Mouse (Mus musculus) heart, embryonic 14.5 days (tissue): ENCODE measurements at regions not wholly inside any gene's neighbourhood (a gene's known extent, or its start where the extent isn't known, plus 50 kb on each side); places are given as distances from the start of the nearest gene placed in this dataset.

Experiments used
- ATAC-seq: fragments of 200-750 bp; cut with Nextera tagmentation; 2 replicates; pipeline ENCODE4 v1.8.0; 2017; ENCODE audit warnings: low read depth, moderate TSS enrichment; ENCODE audit not compliant: insufficient number of reproducible peaks, insufficient read depth, low FRiP score
- H3K27ac ChIP-seq, 2 experiments: fragments of 200-500 bp in 1 of 2; fragments of 300-500 bp in 1 of 2; sonication (generic) in 1 of 2; replicated peaks in 1 of 2; 2 replicates each; pipeline ENCODE4 v1.5.1; 2012 to 2014; ENCODE audit warnings: low read depth in 2 of 2, low read length in 2 of 2, control low read depth in 1 of 2, mild to moderate bottlenecking in 1 of 2, mixed read lengths in 1 of 2; ENCODE audit not compliant: control insufficient read depth in 1 of 2, insufficient read depth in 1 of 2
- H3K27me3 ChIP-seq: fragments of 300-500 bp; sonication (generic); 2 replicates; pipeline ENCODE4 v1.6.1; 2014; ENCODE audit warnings: mild to moderate bottlenecking, low read length, control low read depth; ENCODE audit not compliant: control insufficient read depth, insufficient read depth
- H3K36me3 ChIP-seq: fragments of 300-500 bp; sonication (generic); 2 replicates; pipeline ENCODE4 v1.6.1; 2014; ENCODE audit warnings: mild to moderate bottlenecking, control low read depth, low read length, mixed read lengths; ENCODE audit not compliant: control insufficient read depth, insufficient read depth
- H3K4me1 ChIP-seq, 2 experiments: fragments of 200-500 bp in 1 of 2; fragments of 300-500 bp in 1 of 2; sonication (generic) in 1 of 2; 2 replicates each; pipeline ENCODE4 v1.6.1; 2012 to 2014; ENCODE audit warnings: low read length in 2 of 2, control low read depth in 1 of 2, mixed read lengths in 1 of 2; ENCODE audit not compliant: control insufficient read depth in 2 of 2, insufficient read depth in 2 of 2
- H3K4me2 ChIP-seq: fragments of 300-500 bp; sonication (generic); 2 replicates; pipeline ENCODE4 v1.6.1; 2014; ENCODE audit warnings: mild to moderate bottlenecking, low read length
- H3K4me3 ChIP-seq, 2 experiments: fragments of 200-500 bp in 1 of 2; fragments of 300-500 bp in 1 of 2; sonication (generic) in 1 of 2; 2 replicates each; pipeline ENCODE4 v1.5.1; 2012 to 2014; ENCODE audit warnings: low read length in 2 of 2, mild to moderate bottlenecking in 2 of 2, control low read depth in 1 of 2, low read depth in 1 of 2, moderate library complexity in 1 of 2; ENCODE audit not compliant: control insufficient read depth in 1 of 2, insufficient read depth in 1 of 2
- H3K9ac ChIP-seq: fragments of 300-500 bp; sonication (generic); 2 replicates; pipeline ENCODE4 v1.6.1; 2014; ENCODE audit warnings: mild to moderate bottlenecking, low read length
- H3K9me3 ChIP-seq: fragments of 300-500 bp; sonication (generic); 2 replicates; pipeline ENCODE4 v1.6.1; 2016; ENCODE audit warnings: low read length, control low read depth; ENCODE audit not compliant: control insufficient read depth
- WGBS: fragments of 180-500 bp; shearing (Covaris S2); extraction: QIAGEN DNeasy Blood & Tissue Kit; methylation state at CpG from one replicate; pipeline ENCODE4 v1.1.7; 2014; 5-methylcytosine and 5-hydroxymethylcytosine counted together

DNA sequence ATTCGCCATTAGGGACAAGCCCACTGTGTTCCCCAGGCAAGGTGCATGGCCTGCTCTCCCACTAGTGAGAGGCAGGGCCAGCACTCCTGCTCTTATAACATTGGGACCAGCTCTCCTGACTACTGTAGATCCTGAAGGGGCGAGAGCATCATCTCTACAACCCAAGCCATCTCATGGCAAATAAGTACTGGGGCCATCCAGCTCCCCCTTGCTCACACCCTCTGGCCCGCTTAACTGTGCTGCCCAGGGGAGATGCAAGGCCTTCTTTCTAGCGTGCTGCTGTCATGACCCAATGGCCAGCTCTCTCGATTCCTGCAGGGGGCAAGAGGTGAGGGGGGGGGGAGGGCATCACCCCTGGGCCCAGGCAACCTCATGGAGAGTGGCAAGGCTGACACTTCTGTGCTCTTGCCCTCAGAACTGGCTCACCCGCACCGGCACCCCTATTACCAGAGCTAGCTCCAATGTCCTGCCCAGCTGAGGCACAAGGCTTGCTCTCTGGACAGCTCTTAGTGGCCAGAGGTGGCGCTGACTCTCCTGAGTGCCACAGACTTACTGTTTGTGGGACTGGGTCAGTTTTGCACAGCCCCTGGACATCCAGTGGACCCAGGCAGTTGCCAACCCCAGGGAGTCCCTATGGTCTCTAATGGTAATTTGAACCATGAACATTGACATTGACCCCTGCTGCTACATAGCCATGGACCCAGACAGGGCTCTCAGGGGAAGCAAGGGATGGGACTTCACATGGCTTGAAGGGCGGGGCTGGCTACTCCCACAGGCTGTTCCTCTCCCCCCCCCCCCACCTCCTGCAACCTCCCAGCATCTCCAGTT lies 448.2 kb downstream of the Tdrd3 start:
- Histone ChIP-seq H3K27ac (no peak overlapping the region), H3K9me3 (no peaks in the 10 kb centered on the region), H3K4me2 (no peak overlapping the region), H3K27me3 (no peaks in the 10 kb centered on the region), H3K9ac (no peak overlapping the region), H3K36me3 (no peaks in the 10 kb centered on the region), H3K4me3 (no peak overlapping the region), H3K4me1 (no peaks in the 10 kb centered on the region)
- WGBS = 74% methylated on average over 8 of the region's 9 CpGs
- no peak for ATAC-seq

DNA sequence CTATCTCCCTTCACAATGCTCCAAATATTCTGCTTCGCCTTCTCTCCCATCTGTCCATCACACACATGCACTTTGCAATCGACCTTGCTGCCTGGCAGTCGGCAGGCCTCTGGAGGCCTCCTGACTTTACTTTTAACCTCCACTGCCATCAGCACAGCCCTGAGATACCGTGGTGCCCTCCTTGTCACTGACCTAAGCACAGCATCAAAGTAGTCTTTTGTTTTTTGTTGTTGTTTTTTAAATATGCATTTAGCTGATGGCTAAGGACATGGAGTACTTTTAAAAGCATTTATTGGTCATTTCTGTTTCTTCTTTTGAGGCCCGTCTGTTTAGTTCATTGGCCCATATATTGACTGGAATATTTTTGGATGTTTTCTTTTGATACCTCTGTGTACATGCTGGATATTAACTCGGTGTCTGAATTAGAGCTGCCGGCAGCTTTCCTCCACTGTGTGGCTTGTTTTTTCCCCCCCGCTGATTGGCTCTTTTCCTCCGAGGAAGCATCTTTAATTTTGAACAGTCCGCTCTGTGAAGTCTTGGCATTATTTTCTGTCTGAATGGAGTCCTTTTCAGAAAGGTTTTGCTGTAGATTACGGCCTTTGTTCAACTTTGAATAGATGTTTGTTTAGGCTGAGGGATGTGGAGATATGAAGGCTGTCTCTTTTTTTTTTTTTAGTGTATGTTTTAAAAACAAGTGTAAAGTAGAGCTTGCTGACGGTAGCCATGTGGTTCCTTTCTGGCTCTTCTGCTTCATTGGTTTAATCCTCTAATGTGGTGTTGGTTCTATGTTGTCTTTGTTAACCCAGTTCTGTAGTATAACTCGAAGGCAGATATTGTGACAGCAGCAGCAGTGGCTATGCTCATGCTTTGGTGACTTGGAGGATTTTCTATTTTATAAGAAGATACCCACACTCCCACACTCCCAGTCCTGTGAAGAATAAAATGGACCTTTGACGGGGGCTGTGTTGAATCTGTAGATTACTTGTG lies 449.1 kb downstream of the Tdrd3 start:
- ATAC-seq = no peak
- Histone ChIP-seq H3K9ac (no peak overlapping the region), H3K4me2 (no peak overlapping the region), H3K4me1 (no peaks in the 10 kb centered on the region), H3K4me3 (no peak overlapping the region), H3K9me3 (no peaks in the 10 kb centered on the region), H3K27me3 (no peaks in the 10 kb centered on the region), H3K36me3 (no peaks in the 10 kb centered on the region), H3K27ac (no peak overlapping the region)
- 68% methylated on average over 14 of the region's 14 CpGs for WGBS

DNA sequence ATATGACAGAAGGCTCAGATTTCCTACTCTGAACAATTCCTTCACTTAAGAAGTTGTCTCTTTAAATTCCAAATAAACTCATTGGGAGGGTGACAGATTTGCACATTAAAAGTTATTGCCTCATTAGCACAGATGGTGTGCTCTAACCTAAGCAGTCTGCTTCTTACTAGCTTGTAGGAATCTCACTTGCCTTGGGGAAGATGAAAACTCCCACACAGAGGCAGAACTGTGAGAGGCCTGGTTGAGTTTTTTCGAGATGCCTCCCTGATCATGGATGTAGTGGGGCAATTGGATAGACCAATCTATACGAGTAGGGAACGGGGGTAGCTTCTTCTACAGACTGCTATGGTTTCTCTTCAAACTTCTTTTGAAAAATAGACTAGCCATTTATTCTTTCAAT lies 485.3 kb downstream of the Tdrd3 start:
- no peaks in the 10 kb centered on the region for H3K9me3 ChIP-seq
- no peaks in the 10 kb centered on the region for H3K4me1 ChIP-seq
- ATAC-seq = no peak
- H3K9ac ChIP-seq = no peak overlapping the region
- H3K27me3 ChIP-seq = no peaks in the 10 kb centered on the region
- H3K36me3 ChIP-seq = no peaks in the 10 kb centered on the region
- no peak overlapping the region for H3K27ac ChIP-seq
- WGBS = 80% methylated on average over 3 of the region's 3 CpGs
- H3K4me2 ChIP-seq = no peak overlapping the region
- H3K4me3 ChIP-seq = no peak overlapping the region

DNA sequence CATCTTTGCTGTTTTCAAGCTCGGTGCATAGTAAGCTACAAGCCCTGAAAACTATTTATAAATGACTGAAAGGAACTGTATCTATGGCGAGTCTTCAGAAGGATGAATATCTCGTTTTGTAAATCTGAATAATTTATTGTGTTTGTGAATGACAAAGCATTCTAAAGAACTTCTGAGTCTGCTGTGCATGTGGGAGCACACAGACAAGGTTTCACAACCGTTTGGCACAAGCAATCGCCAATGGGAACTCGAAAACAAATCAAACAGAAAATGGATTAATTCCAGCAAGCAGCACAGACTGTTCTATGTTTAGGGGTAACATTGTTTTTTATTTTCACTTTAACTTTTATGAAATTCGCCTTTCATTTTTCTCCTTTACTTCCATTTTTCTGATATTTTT lies 486.0 kb downstream of the Tdrd3 start:
- H3K27me3 ChIP-seq = no peaks in the 10 kb centered on the region
- ATAC-seq = no peak
- H3K9me3 ChIP-seq = no peaks in the 10 kb centered on the region
- no peaks in the 10 kb centered on the region for H3K4me1 ChIP-seq
- H3K27ac ChIP-seq = no peak overlapping the region
- no peak overlapping the region for H3K4me3 ChIP-seq
- no peak overlapping the region for H3K4me2 ChIP-seq
- H3K36me3 ChIP-seq = no peaks in the 10 kb centered on the region
- WGBS = 75% methylated on average over 7 of the region's 7 CpGs
- no peak overlapping the region for H3K9ac ChIP-seq
